Mouse (Mus musculus) B cell, adult 62 days (primary cell): ENCODE results near the gene Mid2. TPM values are rescaled to one million over a fixed set of nuclear protein-coding genes. Genes with fewer than 3 reads are reported as not detected.

ENCODE experiments used
- total RNA-seq: library from RNA; stranded (reverse); gene quantifications from 4 replicates; pipeline ENCODE4 v1.2.4, GENCODE M21; 2023

Mid2 gene
- 0.09 TPM in 1 of 4 replicates, not detected in the others for total RNA-seq

GRCm38 (mm10) chrX:140664479-140665241, at the start of gene Mid2:
Mid2 (plus strand) TSS chrX:140664599.

GRCm38 (mm10) chrX:140813312-140814006, 149.1 kb downstream of the Mid2 start, which contains the start of gene Tex13b:
Tex13b (minus strand) TSS chrX:140813433.

Other genes starting within 250 kb of the Mid2 start
- gene Prps1, start 208.0 kb upstream of the Mid2 start, total RNA-seq = 36.6 to 47.5 TPM (median 41.9 TPM) in 4 replicates
- 1,488 to 1,532 TPM (median 1,519 TPM) in 4 replicates for gene Tsc22d3, start 63.9 kb upstream of the Mid2 start, total RNA-seq
- not detected in 4 replicates for gene Tex13b, start 148.8 kb downstream of the Mid2 start, total RNA-seq
- not detected in 4 replicates for gene Vsig1, start 243.0 kb downstream of the Mid2 start, total RNA-seq